Mouse (Mus musculus): ENCODE results near the gene Trmt2a.
"Not testable (repeated sequence)": the region's sequence is repeated elsewhere in the genome, so short reads cannot be mapped to it uniquely, and the experiment has no call there.

Gene Trmt2a

GRCm38 (mm10) chr16:18289614-18290013, 41.1 kb downstream of the Trmt2a start:
- not testable (repeated sequence) for DNase-seq
